In genomic region chr16:95702562-95703545, GRCm38 (mm10) we compare ENCODE assay signal across 7 mouse cellular contexts. TPM values are rescaled to one million over a fixed set of nuclear protein-coding genes. Genes with fewer than 3 reads are reported as not detected.
DNase-seq lines count a peak whose midpoint lies in the region; ATAC-seq and TF ChIP-seq lines count a peak whose summit lies in the region.

No protein-coding gene starts in this region.

- peaks cover 24% of the 10 kb centered on the region for H3K4me1 ChIP-seq in bone marrow macrophage, adult 2 months (ENCODE audit: control insufficient read depth, insufficient read depth, low read length)
- peaks cover 33% of the 10 kb centered on the region for H3K4me1 ChIP-seq in embryonic facial prominence, embryonic 15.5 days
- peaks cover 23% of the 10 kb centered on the region for H3K4me1 ChIP-seq in intestine, embryonic 14.5 days (replicated peaks; ENCODE audit: control insufficient read depth, insufficient read depth, low read length)
- peaks cover 6% of the 10 kb centered on the region; the same call in 1 of the 2 replicates for H3K4me1 ChIP-seq in stomach, postnatal 0 days (replicated peaks; ENCODE audit: control insufficient read depth, insufficient read depth)

- peak overlapping the region; percentile 98 for H3K9ac ChIP-seq in embryonic facial prominence, embryonic 15.5 days
- peak overlapping the region; percentile 98 for H3K9ac ChIP-seq in intestine, embryonic 14.5 days (ENCODE audit: low read length)
- peak overlapping the region; percentile 96 for H3K9ac ChIP-seq in stomach, postnatal 0 days (ENCODE audit: low read length)

- H3K4me3 ChIP-seq in bone marrow macrophage, adult 2 months (ENCODE audit: insufficient read depth, low read length): peak overlapping the region; percentile 89
- peak overlapping the region; percentile 93 for H3K4me3 ChIP-seq in embryonic facial prominence, embryonic 15.5 days (replicated peaks)
- peak overlapping the region; percentile 57 for H3K4me3 ChIP-seq in intestine, embryonic 14.5 days (ENCODE audit: low read depth, low read length)
- peak overlapping the region; percentile 86 for H3K4me3 ChIP-seq in macrophage (ENCODE audit: inconsistent target)
- H3K4me3 ChIP-seq in stomach, postnatal 0 days (ENCODE audit: low read depth, low read length): peak overlapping the region; percentile 66

- TF ChIP-seq POLR2A in bone marrow macrophage, adult 2 months (IDR thresholded peaks at IDR 0.05; ENCODE audit: borderline replicate concordance, low read depth, low read length): no peak

- no peaks in the 10 kb centered on the region for H3K27me3 ChIP-seq in embryonic facial prominence, embryonic 15.5 days
- no peaks in the 10 kb centered on the region for H3K27me3 ChIP-seq in intestine, embryonic 14.5 days (replicated peaks; ENCODE audit: control insufficient read depth, insufficient read depth, low read length)
- no peaks in the 10 kb centered on the region for H3K27me3 ChIP-seq in stomach, postnatal 0 days (ENCODE audit: control insufficient read depth, insufficient read depth, low read length)

- no peak for TF ChIP-seq CTCF in bone marrow macrophage, adult 2 months (IDR thresholded peaks at IDR 0.05; ENCODE audit: low read depth, low read length)
- TF ChIP-seq CTCF in stomach, postnatal 0 days (IDR thresholded peaks at IDR 0.05; ENCODE audit: low read depth): no peak

- under 1% methylated on average over 62 of the region's 62 CpGs for WGBS in embryonic facial prominence, embryonic 15.5 days
- WGBS in intestine, embryonic 14.5 days: under 1% methylated on average over 62 of the region's 62 CpGs
- 2% methylated on average over 61 of the region's 62 CpGs for WGBS in macrophage (ENCODE audit: missing documents)
- WGBS in stomach, postnatal 0 days: under 1% methylated on average over 57 of the region's 62 CpGs

- no peak for TF ChIP-seq EP300 in stomach, postnatal 0 days (optimal IDR thresholded peaks at IDR 0.05)

- H3K27ac ChIP-seq in bone marrow macrophage, adult 2 months (ENCODE audit: insufficient read depth, low read depth, low read length): peak overlapping the region; percentile 65
- peak overlapping the region; percentile 98 for H3K27ac ChIP-seq in embryonic facial prominence, embryonic 15.5 days (replicated peaks)
- peak overlapping the region; percentile 96 for H3K27ac ChIP-seq in intestine, embryonic 14.5 days (ENCODE audit: low read depth)
- H3K27ac ChIP-seq in macrophage: peak overlapping the region; percentile 46
- peak overlapping the region; percentile 98 for H3K27ac ChIP-seq in stomach, postnatal 0 days (replicated peaks)

- peaks cover 9% of the 10 kb centered on the region; the same call in 1 of the 2 replicates for H3K36me3 ChIP-seq in embryonic facial prominence, embryonic 15.5 days
- peaks cover 15% of the 10 kb centered on the region for H3K36me3 ChIP-seq in intestine, embryonic 14.5 days (ENCODE audit: control insufficient read depth, insufficient read depth, low read length)
- no peaks in the 10 kb centered on the region for H3K36me3 ChIP-seq in macrophage (ENCODE audit: inconsistent target)
- H3K36me3 ChIP-seq in stomach, postnatal 0 days (ENCODE audit: control insufficient read depth, insufficient read depth, low read length): peaks cover 2% of the 10 kb centered on the region

- H3K4me2 ChIP-seq in embryonic facial prominence, embryonic 15.5 days (replicated peaks): peak overlapping the region; percentile 64
- H3K4me2 ChIP-seq in intestine, embryonic 14.5 days (ENCODE audit: low read length): peak overlapping the region; percentile 73
- H3K4me2 ChIP-seq in stomach, postnatal 0 days (replicated peaks; ENCODE audit: low read depth): peak overlapping the region; percentile 89

- peak; percentile 53 to 59 for DNase-seq in right cerebral cortex, adult 2 months (ENCODE audit: low spot score in 2 of 2)
- DNase-seq in right cerebral cortex, postnatal 25 days: no peak
- DNase-seq in intestine, embryonic 14.5 days (ENCODE audit: low spot score): no peak
- DNase-seq in stomach, postnatal 0 days (ENCODE audit: low spot score): peak; percentile 17

- peak; percentile 87 for ATAC-seq in embryonic facial prominence, embryonic 15.5 days (ENCODE audit: insufficient number of reproducible peaks, low FRiP score, low TSS enrichment, low read depth)
- peak; percentile 73 for ATAC-seq in intestine, embryonic 14.5 days (replicated peaks; ENCODE audit: low FRiP score, low TSS enrichment, low read depth)
- ATAC-seq in stomach, postnatal 0 days (ENCODE audit: low FRiP score, low TSS enrichment): peak; percentile 78

- H3K9me3 ChIP-seq in embryonic facial prominence, embryonic 15.5 days (replicated peaks): no peaks in the 10 kb centered on the region
- H3K9me3 ChIP-seq in intestine, embryonic 14.5 days (ENCODE audit: control insufficient read depth, low read length): no peaks in the 10 kb centered on the region
- H3K9me3 ChIP-seq in stomach, postnatal 0 days (ENCODE audit: control insufficient read depth, low read length): no peaks in the 10 kb centered on the region

- H3K79me2 ChIP-seq in macrophage (ENCODE audit: inconsistent target): peaks cover 51% of the 10 kb centered on the region

RNA-seq across cellular contexts. Expression of gene Ets2, which starts 1.0 kb away (rescaled TPM):
- 11.2 and 13.0 TPM in 2 replicates for polyA plus RNA-seq in bone marrow macrophage, adult 2 months (2012; ENCODE audit: insufficient read depth, insufficient read length, missing spikeins)
- 84.3 and 92.0 TPM in 2 replicates for polyA plus RNA-seq in embryonic facial prominence, embryonic 15.5 days (2015; fragmentation: Nextera tagmentation; extraction: Ambion mirVana)
- polyA plus RNA-seq in intestine, embryonic 14.5 days (2014; fragmentation: Nextera tagmentation; extraction: Ambion mirVana): 52.8 and 57.9 TPM in 2 replicates
- total RNA-seq in macrophage (2018; cell fraction: chromatin; rRNA removed): 100 to 1,000 TPM in 15 of 26 experiments, 10 to 100 TPM in 11; 14.0 to 247 (median 110) TPM
- 100 to 1,000 TPM in 2 of 26 experiments, 10 to 100 TPM in 22, 1 to 10 TPM in 2; 8.8 to 119 (median 25.7) TPM for total RNA-seq in macrophage (2018; cell fraction: cytosol; rRNA removed)
- total RNA-seq in macrophage (2018; cell fraction: nucleus; rRNA removed): 100 to 1,000 TPM in 11 of 26 experiments, 10 to 100 TPM in 14, 1 to 10 TPM in 1; 8.5 to 226 (median 82.6) TPM
- polyA plus RNA-seq in macrophage (2018): 9.6 to 50.9 TPM (median 13.2 TPM) in 3 replicates
- 35.1 and 38.1 TPM in 2 replicates for polyA plus RNA-seq in stomach, postnatal 0 days (2015; fragmentation: Nextera tagmentation; extraction: Ambion mirVana)

Comparison
In these comparisons a context has a peak if more than half of its experiments do, and no peak if none do; other contexts are left out.
1. DNase-seq: peak in right cerebral cortex, adult 2 months (2 of 2) and stomach, postnatal 0 days (single experiment); none in right cerebral cortex, postnatal 25 days (single experiment) and intestine, embryonic 14.5 days (single experiment).
2. H3K27ac ChIP-seq: peak in every context shown above with its lines; median percentile 98 in embryonic facial prominence, embryonic 15.5 days; 98 in stomach, postnatal 0 days; 96 in intestine, embryonic 14.5 days; 65 in bone marrow macrophage, adult 2 months; 46 in macrophage.
3. Peak in every context shown above with its lines, with median percentiles within 50 percentile points of each other: H3K4me3 ChIP-seq, ATAC-seq, H3K4me2 ChIP-seq and H3K9ac ChIP-seq.